Mouse (Mus musculus): ENCODE data around the gene Zic5. TPM values are rescaled to one million over a fixed set of nuclear protein-coding genes. Genes with fewer than 3 reads are reported as not detected.

Gene Zic5
- polyA plus RNA-seq, 1 experiment from 2014 or later, result 0.89 TPM

DNA sequence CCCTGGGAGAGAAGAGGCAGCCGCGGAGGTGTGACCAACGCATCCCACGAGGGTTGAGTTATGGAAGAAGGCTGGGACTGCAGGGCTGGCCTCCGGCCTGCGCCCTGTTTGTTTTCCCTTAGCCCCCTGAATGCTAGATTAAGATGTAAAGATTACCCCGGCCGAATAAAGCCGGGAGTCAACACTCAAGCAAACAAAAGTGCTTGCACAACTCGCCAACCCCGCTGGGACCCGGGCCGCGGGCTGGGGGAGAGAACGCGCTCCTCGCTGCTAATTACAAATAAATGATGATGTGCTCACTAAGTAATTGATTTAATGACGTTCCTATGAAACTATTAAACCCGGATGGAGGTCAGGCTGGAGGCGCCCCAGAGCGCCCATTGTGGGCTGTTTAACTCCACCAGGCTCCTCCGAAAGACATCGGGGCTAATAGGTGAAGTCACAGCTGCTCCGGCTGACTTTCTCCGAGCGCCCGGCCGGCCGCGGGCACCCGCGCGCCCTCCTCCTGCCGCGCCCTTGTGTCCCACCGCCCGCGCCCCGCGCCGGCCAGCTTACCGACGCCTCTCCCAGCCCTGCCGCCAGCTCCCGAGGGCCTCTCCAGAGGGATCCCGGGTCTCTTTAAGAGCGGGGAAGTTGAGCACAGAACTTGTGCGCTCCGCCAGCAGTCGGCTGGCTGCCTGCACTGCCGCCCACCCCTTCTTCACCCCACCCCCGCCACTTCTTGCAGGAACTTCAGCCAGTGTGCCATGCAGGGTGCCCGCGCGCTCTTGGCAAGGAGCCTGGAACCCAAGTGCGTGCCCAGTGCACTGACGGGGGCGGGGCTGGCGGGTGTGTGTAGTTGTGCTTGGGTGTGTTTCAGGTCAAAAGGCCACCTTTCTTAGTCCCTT lies 14.7 kb downstream of the Zic5 start, which contains the start of gene Gm5089:
Gm5089 (minus strand) TSS at position 620 of the 887 bp plus-strand sequence.
- Histone ChIP-seq H3K4me3 (replicated peaks) (peak within 1 kb of the TSS; percentile 45), H3K9me3 (replicated peaks) (no peaks in the 10 kb centered on the region), H3K4me2 (replicated peaks) (peak within 1 kb of the TSS; percentile 85), H3K27me3 (peaks cover 72% of the 10 kb centered on the region), H3K27ac (replicated peaks) (no peak within 1 kb of the TSS), H3K9ac (peak within 1 kb of the TSS; percentile 33; the same call in 1 of the 2 replicates), H3K36me3 (no peaks in the 10 kb centered on the region), H3K4me1 (peaks cover 27% of the 10 kb centered on the region)
- WGBS, result 2% methylated on average over 59 of the region's 59 CpGs
- ATAC-seq (ENCODE audit: insufficient number of reproducible peaks, low FRiP score, low TSS enrichment, low read depth), result peak; percentile 29; the same call in 1 of the 2 replicates

DNA sequence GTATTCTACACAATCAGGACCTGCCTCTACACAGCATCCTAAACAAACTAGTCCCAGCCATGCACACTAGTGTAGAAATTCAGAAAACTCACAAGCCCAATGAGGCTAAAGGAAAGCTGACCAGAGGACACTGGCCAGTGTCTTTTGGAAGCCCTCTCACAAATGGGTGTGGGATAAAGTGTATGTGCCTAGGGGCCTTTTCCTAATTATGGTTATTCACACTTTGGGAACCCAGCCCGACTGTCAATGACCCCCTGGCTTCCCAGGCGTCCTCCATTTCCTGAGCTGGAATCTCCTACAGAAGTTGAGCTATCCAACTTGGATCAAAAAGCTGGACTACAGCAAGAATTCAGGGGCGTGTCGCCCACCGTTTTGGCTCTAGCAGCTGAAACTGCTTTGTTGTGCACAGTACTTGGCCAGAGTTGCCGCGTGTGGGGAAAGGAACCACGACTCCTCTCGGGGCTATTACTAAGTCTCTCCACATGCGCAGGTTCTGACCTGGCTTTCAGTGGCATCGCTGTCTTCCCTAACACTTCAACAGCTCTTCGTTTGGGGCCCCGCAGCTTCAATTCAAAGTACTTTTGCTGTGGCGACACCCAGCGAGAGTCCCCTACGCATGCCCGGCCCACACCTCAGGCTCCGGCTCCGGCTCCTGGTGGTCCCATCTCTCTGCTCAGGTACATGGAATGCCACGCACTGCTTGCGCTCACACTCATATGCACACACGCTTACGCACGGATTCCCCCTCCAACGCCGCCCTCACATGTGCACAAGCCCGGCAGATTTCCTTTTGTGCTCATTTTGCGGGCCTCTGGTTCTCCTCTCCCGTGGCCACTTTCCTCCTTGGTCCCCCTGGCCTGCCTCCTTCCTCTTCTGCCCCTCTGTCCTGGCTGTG lies 15.6 kb downstream of the Zic5 start:
- H3K4me2 ChIP-seq (replicated peaks), result peak overlapping the region; percentile 85
- no peaks in the 10 kb centered on the region for H3K9me3 ChIP-seq (replicated peaks)
- peak overlapping the region; percentile 45 for H3K4me3 ChIP-seq (replicated peaks)
- peaks cover 64% of the 10 kb centered on the region for H3K27me3 ChIP-seq
- no peak for ATAC-seq (ENCODE audit: insufficient number of reproducible peaks, low FRiP score, low TSS enrichment, low read depth)
- 7% methylated on average over 29 of the region's 29 CpGs for whole genome bisulfite sequencing
- H3K9ac ChIP-seq, result no peak overlapping the region
- peaks cover 27% of the 10 kb centered on the region for H3K4me1 ChIP-seq
- no peak overlapping the region for H3K27ac ChIP-seq (replicated peaks)
- no peaks in the 10 kb centered on the region for H3K36me3 ChIP-seq

DNA sequence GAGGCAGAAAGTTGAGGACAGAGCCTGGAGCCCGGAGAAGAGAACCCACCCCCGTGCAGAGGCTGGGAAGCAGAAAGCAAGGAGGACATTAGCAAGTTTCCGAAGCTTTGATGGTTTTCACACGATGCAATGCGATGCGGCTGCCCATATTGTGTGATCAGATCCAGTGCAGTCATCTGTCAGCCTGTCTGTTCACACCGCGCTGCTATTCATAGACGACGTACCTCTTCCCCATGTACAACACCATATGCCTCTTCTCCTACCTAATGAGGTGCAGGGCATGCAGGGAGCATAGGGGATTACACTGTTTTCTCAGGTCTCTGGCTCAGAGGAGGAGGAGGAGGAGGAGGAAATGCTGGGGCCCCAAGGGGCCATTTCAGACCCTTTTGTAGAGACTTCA lies 28.6 kb downstream of the Zic5 start:
- WGBS, result 65% methylated on average over 10 of the region's 10 CpGs
- H3K9me3 ChIP-seq (replicated peaks), result no peaks in the 10 kb centered on the region
- no peak overlapping the region for H3K27ac ChIP-seq (replicated peaks)
- H3K4me2 ChIP-seq (replicated peaks), result no peak overlapping the region
- no peak overlapping the region for H3K4me3 ChIP-seq (replicated peaks)
- H3K4me1 ChIP-seq, result peaks cover 4% of the 10 kb centered on the region; the same call in 1 of the 2 replicates
- no peaks in the 10 kb centered on the region; the same call in 1 of the 2 replicates for H3K27me3 ChIP-seq
- ATAC-seq (ENCODE audit: insufficient number of reproducible peaks, low FRiP score, low TSS enrichment, low read depth), result no peak
- H3K9ac ChIP-seq, result no peak overlapping the region
- no peaks in the 10 kb centered on the region for H3K36me3 ChIP-seq

DNA sequence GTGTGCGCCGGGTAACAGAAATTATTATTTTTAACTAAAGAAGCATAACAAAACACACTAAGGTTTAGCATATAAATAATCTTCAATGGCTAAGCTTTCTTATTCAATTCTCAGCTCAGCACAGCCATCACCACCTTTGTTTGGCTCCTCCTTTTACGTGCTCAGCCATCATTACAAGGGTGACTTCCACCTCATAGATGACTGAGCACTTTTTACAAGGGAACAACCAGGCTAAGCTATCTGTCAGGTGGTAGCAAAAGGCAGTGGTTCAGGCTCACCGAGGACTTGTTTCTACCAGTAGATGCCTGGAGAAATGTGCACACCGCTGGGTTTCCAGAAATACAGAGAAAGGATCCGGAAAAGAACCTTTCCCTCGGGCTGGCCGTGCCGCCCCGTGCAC lies 31.4 kb downstream of the Zic5 start:
- ATAC-seq (ENCODE audit: insufficient number of reproducible peaks, low FRiP score, low TSS enrichment, low read depth), result no peak
- Histone ChIP-seq H3K36me3 (no peaks in the 10 kb centered on the region), H3K9me3 (replicated peaks) (no peaks in the 10 kb centered on the region), H3K4me1 (no peaks in the 10 kb centered on the region), H3K4me2 (replicated peaks) (no peak overlapping the region), H3K27me3 (no peaks in the 10 kb centered on the region; the same call in 1 of the 2 replicates), H3K9ac (no peak overlapping the region), H3K4me3 (replicated peaks) (no peak overlapping the region), H3K27ac (replicated peaks) (no peak overlapping the region)
- 86% methylated on average over 10 of the region's 10 CpGs for WGBS

DNA sequence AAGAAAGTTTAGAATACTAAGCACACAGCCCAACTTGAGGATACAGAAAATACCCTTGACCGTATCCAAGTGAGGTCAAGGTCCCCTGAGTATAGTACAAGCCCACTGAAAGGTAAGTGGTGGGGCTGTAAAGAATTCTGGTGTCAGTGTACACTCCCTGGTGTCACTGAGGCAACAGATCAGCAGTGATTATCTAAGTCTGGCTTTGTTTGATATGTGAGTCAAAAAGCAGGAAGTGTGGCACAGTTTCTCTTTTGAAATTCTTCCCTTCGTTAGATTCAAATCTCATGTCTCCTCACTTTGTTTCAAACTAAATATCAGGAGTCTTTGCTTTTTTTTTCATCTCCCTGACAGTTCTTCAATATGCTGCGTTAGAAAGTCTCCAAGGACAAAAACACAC lies 32.9 kb downstream of the Zic5 start:
- H3K4me3 ChIP-seq (replicated peaks), result no peak overlapping the region
- ATAC-seq (ENCODE audit: insufficient number of reproducible peaks, low FRiP score, low TSS enrichment, low read depth), result no peak

DNA sequence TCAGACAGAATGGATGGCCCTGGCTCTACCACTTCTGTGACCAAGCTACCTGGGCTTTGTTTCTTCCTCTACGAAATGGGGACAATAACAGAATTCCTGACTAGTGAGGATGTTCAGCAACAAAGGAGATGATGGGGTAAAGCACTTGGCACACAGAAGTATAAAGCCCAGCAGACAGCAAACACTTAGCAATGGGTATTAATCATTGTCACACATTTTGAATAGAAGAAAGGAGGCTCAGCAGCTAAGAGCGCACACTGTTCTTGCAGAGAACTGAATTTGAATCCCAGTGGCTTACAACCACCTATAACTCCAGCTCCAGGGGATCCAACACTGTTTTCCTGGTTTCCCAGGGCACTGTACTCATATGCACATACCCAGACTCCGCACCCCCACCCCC lies 37.8 kb downstream of the Zic5 start:
- H3K27ac ChIP-seq (replicated peaks), result no peak overlapping the region
- WGBS, result 88% methylated on average over 3 of the region's 3 CpGs
- no peaks in the 10 kb centered on the region; the same call in 1 of the 2 replicates for H3K27me3 ChIP-seq
- no peaks in the 10 kb centered on the region for H3K9me3 ChIP-seq (replicated peaks)
- H3K9ac ChIP-seq, result no peak overlapping the region
- H3K4me3 ChIP-seq (replicated peaks), result no peak overlapping the region
- no peak for ATAC-seq (ENCODE audit: insufficient number of reproducible peaks, low FRiP score, low TSS enrichment, low read depth)
- H3K4me2 ChIP-seq (replicated peaks), result no peak overlapping the region
- H3K4me1 ChIP-seq, result peaks cover 10% of the 10 kb centered on the region
- H3K36me3 ChIP-seq, result no peaks in the 10 kb centered on the region

More for the DNA sequence above, 32.9 kb downstream of the Zic5 start:
- Histone ChIP-seq H3K4me1 (no peaks in the 10 kb centered on the region), H3K9ac (no peak overlapping the region), H3K4me2 (replicated peaks) (no peak overlapping the region), H3K9me3 (replicated peaks) (no peaks in the 10 kb centered on the region), H3K27me3 (no peaks in the 10 kb centered on the region; the same call in 1 of the 2 replicates), H3K27ac (replicated peaks) (no peak overlapping the region), H3K36me3 (no peaks in the 10 kb centered on the region)
- WGBS, result 51% methylated on average over 3 of the region's 3 CpGs

DNA sequence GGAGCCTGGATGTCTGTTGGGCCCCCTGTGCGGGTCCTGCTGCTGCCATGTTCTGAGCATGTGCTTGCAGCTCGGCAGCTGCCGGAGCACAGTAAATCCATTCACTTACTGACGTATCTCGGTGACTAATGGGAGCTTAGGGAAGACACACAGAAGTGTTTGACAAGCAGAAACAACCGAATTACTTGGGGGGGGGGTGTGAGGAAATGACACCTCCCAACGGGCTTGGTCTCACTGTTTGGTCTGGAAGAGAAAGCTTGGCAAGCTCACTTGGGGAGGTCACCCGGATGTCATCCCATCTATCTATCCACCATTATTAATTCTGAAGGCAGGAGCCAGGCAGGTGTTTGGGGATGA lies 38.3 kb downstream of the Zic5 start:
- ATAC-seq (ENCODE audit: insufficient number of reproducible peaks, low FRiP score, low TSS enrichment, low read depth), result no peak
- H3K4me2 ChIP-seq (replicated peaks), result no peak overlapping the region
- no peaks in the 10 kb centered on the region for H3K36me3 ChIP-seq

DNA sequence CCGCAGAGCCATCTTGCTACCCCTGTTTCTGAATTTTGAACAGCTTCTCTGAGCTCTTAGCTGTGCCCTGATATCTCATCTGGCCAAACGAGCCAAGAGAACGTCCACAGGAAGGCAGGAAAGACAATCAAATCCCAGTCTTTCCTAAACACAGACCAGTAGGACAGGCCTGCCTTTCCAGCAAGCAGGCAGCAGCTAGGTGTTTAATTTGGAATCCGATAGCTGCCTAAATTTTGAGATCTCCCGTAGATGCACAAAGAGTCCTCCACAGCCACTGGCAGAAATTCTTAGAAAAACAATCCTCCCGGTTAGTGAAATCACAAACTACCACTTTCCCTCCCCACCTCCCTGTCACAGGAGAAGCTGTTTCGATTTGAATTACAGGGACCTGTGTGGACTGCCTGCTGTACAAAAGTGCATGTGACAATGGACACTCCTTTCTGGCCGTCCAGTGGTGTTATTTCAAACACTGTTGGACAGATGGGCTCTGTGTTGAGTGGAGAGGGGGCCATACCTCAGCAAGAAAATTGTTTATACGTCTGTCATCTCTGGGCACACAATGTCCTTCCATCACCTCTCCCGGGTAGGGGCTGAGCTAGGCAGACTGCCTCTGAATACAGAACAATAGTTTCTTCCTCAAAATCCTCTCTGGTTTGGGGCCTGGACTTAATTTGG lies 38.8 kb downstream of the Zic5 start:
- no peaks in the 10 kb centered on the region for H3K36me3 ChIP-seq
- H3K4me3 ChIP-seq (replicated peaks), result no peak overlapping the region
- no peaks in the 10 kb centered on the region; the same call in 1 of the 2 replicates for H3K27me3 ChIP-seq
- H3K4me1 ChIP-seq, result peaks cover 10% of the 10 kb centered on the region
- no peak overlapping the region for H3K27ac ChIP-seq (replicated peaks)
- no peak overlapping the region for H3K9ac ChIP-seq
- H3K9me3 ChIP-seq (replicated peaks), result no peaks in the 10 kb centered on the region
- 40% methylated on average over 10 of the region's 10 CpGs for WGBS
- no peak overlapping the region for H3K4me2 ChIP-seq (replicated peaks)
- ATAC-seq (ENCODE audit: insufficient number of reproducible peaks, low FRiP score, low TSS enrichment, low read depth), result peak; percentile 27; the same call in 1 of the 2 replicates

More for the DNA sequence above, 38.3 kb downstream of the Zic5 start:
- Histone ChIP-seq H3K27ac (replicated peaks) (no peak overlapping the region), H3K9me3 (replicated peaks) (no peaks in the 10 kb centered on the region), H3K4me1 (peaks cover 10% of the 10 kb centered on the region), H3K27me3 (no peaks in the 10 kb centered on the region; the same call in 1 of the 2 replicates), H3K9ac (no peak overlapping the region), H3K4me3 (replicated peaks) (no peak overlapping the region)
- 32% methylated on average over 8 of the region's 8 CpGs for WGBS

DNA sequence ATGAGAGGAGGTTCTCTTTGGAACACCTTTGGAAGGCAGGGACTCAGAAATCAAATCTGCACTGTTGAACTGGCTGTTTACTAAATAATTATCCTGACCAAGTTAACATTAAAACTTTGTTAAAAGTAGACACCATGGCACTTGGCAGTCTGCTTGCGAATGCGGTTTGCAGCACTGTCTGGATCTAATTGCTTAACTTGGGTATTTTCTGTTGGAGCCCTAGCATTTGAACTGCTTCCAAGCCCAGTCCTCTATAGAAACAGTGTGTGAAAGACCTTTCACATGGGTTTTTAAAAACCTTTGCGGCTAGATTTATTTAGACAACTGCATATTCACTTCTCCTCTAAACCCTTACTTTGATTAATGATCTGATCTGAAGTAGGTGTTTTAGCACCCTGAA lies 41.0 kb downstream of the Zic5 start:
- Histone ChIP-seq H3K36me3 (no peaks in the 10 kb centered on the region), H3K27me3 (no peaks in the 10 kb centered on the region; the same call in 1 of the 2 replicates), H3K27ac (replicated peaks) (no peak overlapping the region), H3K9ac (no peak overlapping the region), H3K4me3 (replicated peaks) (no peak overlapping the region), H3K4me2 (replicated peaks) (no peak overlapping the region), H3K9me3 (replicated peaks) (no peaks in the 10 kb centered on the region), H3K4me1 (peaks cover 10% of the 10 kb centered on the region)
- ATAC-seq (ENCODE audit: insufficient number of reproducible peaks, low FRiP score, low TSS enrichment, low read depth), result no peak
- WGBS, result 51% methylated on average over 3 of the region's 3 CpGs

DNA sequence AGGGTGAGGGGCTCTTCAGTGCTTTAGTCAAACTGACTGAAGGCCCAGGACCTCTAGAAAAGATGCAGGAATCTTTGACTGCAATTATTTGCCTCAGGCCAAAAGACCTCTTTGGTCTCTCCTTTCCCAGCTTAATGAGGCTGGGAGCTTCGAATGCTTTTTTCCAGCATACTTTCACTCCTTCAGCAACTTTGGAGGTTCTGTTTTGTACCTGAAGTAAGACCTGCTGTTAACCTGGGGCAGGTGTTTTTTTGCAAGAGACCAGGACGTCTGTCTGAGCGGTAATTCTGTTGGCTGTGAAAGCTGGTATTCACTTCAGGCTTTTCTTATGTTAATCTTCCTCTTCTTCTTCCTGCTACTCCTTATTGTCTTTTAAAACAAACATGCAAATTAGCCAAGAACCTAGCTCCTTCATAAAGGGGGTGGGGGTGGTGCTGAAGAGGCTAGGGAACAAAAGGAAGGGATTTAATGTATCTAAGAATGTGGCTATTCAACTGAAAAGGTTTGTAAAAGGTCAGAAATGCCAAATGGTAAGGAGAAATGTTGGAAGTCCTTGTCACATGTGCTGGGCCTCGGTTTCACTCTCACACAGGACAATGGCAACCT lies 49.2 kb downstream of the Zic5 start:
- WGBS, result 35% methylated on average over 4 of the region's 4 CpGs

More for the DNA sequence above, 49.2 kb downstream of the Zic5 start:
- Histone ChIP-seq H3K4me3 (replicated peaks) (no peak overlapping the region), H3K9me3 (replicated peaks) (no peaks in the 10 kb centered on the region), H3K4me1 (no peaks in the 10 kb centered on the region), H3K27ac (replicated peaks) (no peak overlapping the region), H3K36me3 (no peaks in the 10 kb centered on the region), H3K27me3 (no peaks in the 10 kb centered on the region), H3K4me2 (replicated peaks) (no peak overlapping the region), H3K9ac (no peak overlapping the region)
- no peak for ATAC-seq (ENCODE audit: insufficient number of reproducible peaks, low FRiP score, low TSS enrichment, low read depth)
